Mouse (Mus musculus) T-helper 17 cell (primary cell): ENCODE data around the gene Gcc1.

ENCODE experiments used
- in situ Hi-C, 2 experiments: fragments of 300-600 bp; cut with MboI, MseI; formaldehyde crosslinking; loops; 1 replicate in 1 of 2; 2 replicates in 1 of 2; pipeline ENCODE4 v1.15.1; 2025; ENCODE audit warnings: high pct_unique_total_duplicates in 2 of 2

Gcc1 gene

GRCm38 (mm10) chr6:28422651-28423290 is 5.4 kb downstream of the Gcc1 start:
- in situ Hi-C loops, result loop anchor here (5.0 to 10.0 kb wide), 4 partner anchors 60 to 602 kb away; no protein-coding TSS in a partner anchor

GRCm38 (mm10) chr6:28421469-28422000 is 6.7 kb downstream of the Gcc1 start:
- in situ Hi-C loops, result loop anchor here (5.0 to 10.0 kb wide), 4 partner anchors 61 to 603 kb away; no protein-coding TSS in a partner anchor

GRCm38 (mm10) chr6:28420865-28421264 is 7.3 kb downstream of the Gcc1 start:
- in situ Hi-C loops, result loop anchor here (5.0 to 10.0 kb wide), 4 partner anchors 61 to 604 kb away; no protein-coding TSS in a partner anchor

- in situ Hi-C loops, result loop anchor here (5.0 to 10.0 kb wide), 4 partner anchors 62 to 604 kb away; no protein-coding TSS in a partner anchor
Measured at GRCm38 (mm10) chr6:28420361-28420760, 7.8 kb downstream of the Gcc1 start.

- in situ Hi-C loops, result loop anchor here (5.0 to 10.0 kb wide), 4 partner anchors 63 to 605 kb away; no protein-coding TSS in a partner anchor
Measured at GRCm38 (mm10) chr6:28419673-28420072, 8.5 kb downstream of the Gcc1 start.

- in situ Hi-C loops, result no loop called here
Measured at GRCm38 (mm10) chr6:28418449-28418848, 9.7 kb downstream of the Gcc1 start.

- in situ Hi-C loops, result no loop called here
Measured at GRCm38 (mm10) chr6:28416981-28417380, 11.2 kb downstream of the Gcc1 start.

GRCm38 (mm10) chr6:28411236-28411635 is 17.0 kb downstream of the Gcc1 start:
- in situ Hi-C loops, result no loop called here

- in situ Hi-C loops, result no loop called here
Measured at GRCm38 (mm10) chr6:28410053-28410452, 18.1 kb downstream of the Gcc1 start.

GRCm38 (mm10) chr6:28399791-28400190 is 28.4 kb downstream of the Gcc1 start:
- in situ Hi-C loops, result loop anchor here (5.0 to 25.0 kb wide), 2 partner anchors 737 to 742 kb away; no protein-coding TSS in a partner anchor

GRCm38 (mm10) chr6:28398726-28399125 is 29.5 kb downstream of the Gcc1 start:
- in situ Hi-C loops, result loop anchor here (5.0 to 25.0 kb wide), 2 partner anchors 736 to 741 kb away; no protein-coding TSS in a partner anchor

- in situ Hi-C loops, result loop anchor here (5.0 to 25.0 kb wide), 2 partner anchors 735 to 740 kb away; no protein-coding TSS in a partner anchor
Measured at GRCm38 (mm10) chr6:28397681-28398203, 30.4 kb downstream of the Gcc1 start, which contains the start of gene Zfp800. Zfp800 (minus strand) TSS chr6:28398005.

- in situ Hi-C loops, result loop anchor here (5.0 to 25.0 kb wide), 2 partner anchors 735 to 740 kb away; no protein-coding TSS in a partner anchor
Measured at GRCm38 (mm10) chr6:28396853-28397457, 31.2 kb downstream of the Gcc1 start.

- in situ Hi-C loops, result loop anchor here (5.0 to 25.0 kb wide), 2 partner anchors 734 to 739 kb away; no protein-coding TSS in a partner anchor
Measured at GRCm38 (mm10) chr6:28396051-28396852, 31.9 kb downstream of the Gcc1 start.

- in situ Hi-C loops, result loop anchor here in 1 of 2 experiments (25.0 kb wide), 1 partner anchor 727 kb away; no protein-coding TSS in a partner anchor
Measured at GRCm38 (mm10) chr6:28389038-28389437, 39.2 kb downstream of the Gcc1 start.

GRCm38 (mm10) chr6:28385169-28385568 is 43.0 kb downstream of the Gcc1 start:
- in situ Hi-C loops, result loop anchor here in 1 of 2 experiments (25.0 kb wide), 1 partner anchor 723 kb away; no protein-coding TSS in a partner anchor

GRCm38 (mm10) chr6:28381983-28382382 is 46.2 kb downstream of the Gcc1 start:
- in situ Hi-C loops, result loop anchor here in 1 of 2 experiments (25.0 kb wide), 1 partner anchor 720 kb away; no protein-coding TSS in a partner anchor

GRCm38 (mm10) chr6:28369966-28370683 is 58.1 kb downstream of the Gcc1 start:
- in situ Hi-C loops, result no loop called here

GRCm38 (mm10) chr6:28367575-28367974 is 60.6 kb downstream of the Gcc1 start:
- in situ Hi-C loops, result no loop called here
